Comparison of ENCODE assay signal across 9 mouse cellular contexts in genomic region chr16:8406708-8407107, GRCm38 (mm10). TPM values are rescaled to one million over a fixed set of nuclear protein-coding genes. Genes with fewer than 3 reads are reported as not detected.
DNase-seq lines count a peak whose midpoint lies in the region; ATAC-seq and TF ChIP-seq lines count a peak whose summit lies in the region.
"Had no signal": no experiment of that assay in that cellular context is flagged by ENCODE, and none has a peak within 500 bp of the region (broad histone marks: within the 10 kb centered on the region; RNA-seq: fewer than 3 reads in every experiment).

No protein-coding gene starts in this region.

- no peak overlapping the region for H3K4me3 ChIP-seq in G1E (ENCODE audit: low read depth, low read length)
- H3K4me3 ChIP-seq in cerebellum, adult 2 months (replicated peaks; ENCODE audit: insufficient read depth, low read depth, low read length), result no peak overlapping the region
- H3K4me3 ChIP-seq in kidney, embryonic 15.5 days (replicated peaks), result no peak overlapping the region
- H3K4me3 ChIP-seq in liver, embryonic 13.5 days (replicated peaks), result no peak overlapping the region
- H3K4me3 ChIP-seq in neural tube, embryonic 15.5 days (replicated peaks), result no peak overlapping the region
- H3K4me3 ChIP-seq: limb, embryonic 12.5 days had no signal

- H3K4me1 ChIP-seq in G1E (ENCODE audit: insufficient read depth, low read depth, low read length), result no peaks in the 10 kb centered on the region
- no peaks in the 10 kb centered on the region for H3K4me1 ChIP-seq in cerebellum, adult 2 months (ENCODE audit: control insufficient read depth, insufficient read depth, low read length)
- H3K4me1 ChIP-seq in kidney, embryonic 15.5 days, result peaks cover 3% of the 10 kb centered on the region; the same call in 1 of the 2 replicates
- peaks cover 6% of the 10 kb centered on the region for H3K4me1 ChIP-seq in liver, embryonic 13.5 days (replicated peaks)
- peaks cover 8% of the 10 kb centered on the region for H3K4me1 ChIP-seq in neural tube, embryonic 15.5 days

- TF ChIP-seq POLR2A in cerebellum, adult 2 months (IDR thresholded peaks at IDR 0.05; ENCODE audit: borderline replicate concordance, insufficient read depth, low read length), result no peak

- no peak overlapping the region for H3K27ac ChIP-seq in cerebellum, adult 2 months (ENCODE audit: insufficient read depth, low read length)
- no peak overlapping the region for H3K27ac ChIP-seq in kidney, embryonic 15.5 days
- H3K27ac ChIP-seq in liver, embryonic 13.5 days, result no peak overlapping the region
- H3K27ac ChIP-seq in neural tube, embryonic 15.5 days (replicated peaks), result no peak overlapping the region
- H3K27ac ChIP-seq: limb, embryonic 12.5 days had no signal

- no peak overlapping the region for H3K9ac ChIP-seq in kidney, embryonic 15.5 days
- H3K9ac ChIP-seq in liver, embryonic 13.5 days, result no peak overlapping the region
- no peak overlapping the region for H3K9ac ChIP-seq in neural tube, embryonic 15.5 days (replicated peaks)
- H3K9ac ChIP-seq: limb, embryonic 12.5 days had no signal

- ATAC-seq in G1E (ENCODE audit: extremely low read depth, insufficient number of reproducible peaks, low FRiP score, poor library complexity, severe bottlenecking), result no peak
- ATAC-seq in kidney, embryonic 15.5 days (replicated peaks; ENCODE audit: low FRiP score), result peak; percentile 69; the same call in 1 of the 2 replicates
- ATAC-seq in liver, embryonic 13.5 days (ENCODE audit: low read depth), result peak; percentile 78
- peak; percentile 49; the same call in 1 of the 2 replicates for ATAC-seq in neural tube, embryonic 15.5 days (ENCODE audit: low FRiP score)

- no peaks in the 10 kb centered on the region for H3K36me3 ChIP-seq in G1E (replicated peaks)
- no peaks in the 10 kb centered on the region for H3K36me3 ChIP-seq in kidney, embryonic 15.5 days
- no peaks in the 10 kb centered on the region for H3K36me3 ChIP-seq in liver, embryonic 13.5 days
- no peaks in the 10 kb centered on the region for H3K36me3 ChIP-seq in neural tube, embryonic 15.5 days
- H3K36me3 ChIP-seq: limb, embryonic 12.5 days had no signal

- under 1% methylated on average over 6 of the region's 6 CpGs for WGBS in cerebellum, adult 2 months
- 0% methylated on average over 6 of the region's 6 CpGs for WGBS in kidney, embryonic 15.5 days
- WGBS in liver, embryonic 13.5 days (ENCODE audit: insufficient replicate concordance), result 2% methylated on average over 6 of the region's 6 CpGs
- WGBS in neural tube, embryonic 15.5 days, result under 1% methylated on average over 6 of the region's 6 CpGs

- peaks cover 13% of the 10 kb centered on the region for H3K27me3 ChIP-seq in G1E (ENCODE audit: insufficient read depth, low read length)
- H3K27me3 ChIP-seq in cerebellum, adult 2 months (ENCODE audit: control insufficient read depth, insufficient read depth, low read length), result no peaks in the 10 kb centered on the region
- H3K27me3 ChIP-seq in kidney, embryonic 15.5 days, result peaks cover 31% of the 10 kb centered on the region
- H3K27me3 ChIP-seq in liver, embryonic 13.5 days, result peaks cover 5% of the 10 kb centered on the region; the same call in 1 of the 2 replicates
- H3K27me3 ChIP-seq in neural tube, embryonic 15.5 days (replicated peaks), result peaks cover 11% of the 10 kb centered on the region

- no peak overlapping the region for H3K4me2 ChIP-seq in kidney, embryonic 15.5 days
- no peak overlapping the region; the same call in 1 of the 2 replicates for H3K4me2 ChIP-seq in liver, embryonic 13.5 days
- H3K4me2 ChIP-seq in neural tube, embryonic 15.5 days, result no peak overlapping the region
- H3K4me2 ChIP-seq: limb, embryonic 12.5 days had no signal

- no peak; the same call in 1 of the 2 replicates for TF ChIP-seq CTCF in G1E (IDR thresholded peaks at IDR 0.05; ENCODE audit: low read depth, low read length)
- TF ChIP-seq CTCF in cerebellum, adult 2 months (IDR thresholded peaks at IDR 0.05; ENCODE audit: borderline replicate concordance, insufficient read depth, low read depth, low read length), result peak; percentile 82

- H3K9me3 ChIP-seq in G1E (replicated peaks), result no peaks in the 10 kb centered on the region
- H3K9me3 ChIP-seq in kidney, embryonic 15.5 days (replicated peaks), result no peaks in the 10 kb centered on the region
- no peaks in the 10 kb centered on the region for H3K9me3 ChIP-seq in liver, embryonic 13.5 days (replicated peaks)
- no peaks in the 10 kb centered on the region for H3K9me3 ChIP-seq in neural tube, embryonic 15.5 days (replicated peaks)
- H3K9me3 ChIP-seq: limb, embryonic 12.5 days had no signal

- DNase-seq in A20 (ENCODE audit: low read depth, low spot score) (peak; percentile 68), G1E (ENCODE audit: low spot score) (peak; percentile 48)
- DNase-seq in cerebellum, adult 2 months, result peak; percentile 56
- DNase-seq in forelimb bud, embryonic 11.5 days (ENCODE audit: low read depth, low spot score), result peak; percentile 81
- DNase-seq in liver, embryonic 13.5 days, result peak; percentile 30
- DNase-seq in thymus, postnatal 0 days (ENCODE audit: low spot score), result peak; percentile 65

RNA-seq across cellular contexts. Expression of gene Tmem114, which starts 18.2 kb away (rescaled TPM):
- total RNA-seq in G1E (2014; fragmentation: Nextera tagmentation) (not detected in 2 replicates), G1E (2017) (not detected in 2 replicates)
- polyA plus RNA-seq in G1E (2012), result not detected in 2 replicates
- 1.5 and 1.8 TPM in 2 replicates for polyA plus RNA-seq in cerebellum, adult 2 months (2012; rRNA removed)
- polyA plus RNA-seq in kidney, embryonic 15.5 days (2015; fragmentation: Nextera tagmentation; extraction: Ambion mirVana), result 0.10 and 0.12 TPM in 2 replicates
- not detected in 2 replicates for polyA plus RNA-seq in liver, embryonic 13.5 days (2015; fragmentation: Nextera tagmentation; extraction: Ambion mirVana)
- polyA plus RNA-seq in neural tube, embryonic 15.5 days (2015; fragmentation: Nextera tagmentation; extraction: Ambion mirVana), result 1.3 and 1.5 TPM in 2 replicates
- 0.13 TPM in 1 of 2 replicates, not detected in the other for polyA plus RNA-seq in thymus, postnatal 0 days (2015; fragmentation: Nextera tagmentation; extraction: Ambion mirVana)
- polyA plus RNA-seq: limb, embryonic 12.5 days had no signal

Comparison
In these comparisons a context has a peak if more than half of its experiments do, and no peak if none do; other contexts are left out.
1. DNase-seq: peak in every context shown above with its lines; median percentile 81 in forelimb bud, embryonic 11.5 days; 68 in A20; 65 in thymus, postnatal 0 days; 56 in cerebellum, adult 2 months; 48 in G1E; 30 in liver, embryonic 13.5 days.